Mouse (Mus musculus) intestine, embryonic 16.5 days (tissue): ENCODE data around the gene Fam122a. TPM values are rescaled to one million over a fixed set of nuclear protein-coding genes. Genes with fewer than 3 reads are reported as not detected.

Experiments used
- ATAC-seq: fragments of 200-750 bp; cut with Nextera tagmentation; 2 replicates; pipeline ENCODE4 v1.8.0; 2017; ENCODE audit warnings: moderate TSS enrichment, moderate library complexity
- H3K27ac ChIP-seq: fragments of 300-500 bp; sonication (generic); 2 replicates; pipeline ENCODE4 v1.5.1; 2014; ENCODE audit warnings: mild to moderate bottlenecking, low read length
- H3K27me3 ChIP-seq: fragments of 300-500 bp; sonication (generic); replicated peaks from 2 replicates; pipeline ENCODE4 v1.6.1; 2014; ENCODE audit warnings: low read length, control low read depth, mixed read lengths; ENCODE audit not compliant: control insufficient read depth, insufficient read depth
- H3K36me3 ChIP-seq: fragments of 300-500 bp; sonication (generic); 2 replicates; pipeline ENCODE4 v1.6.1; 2014; ENCODE audit warnings: low read length, control low read depth; ENCODE audit not compliant: control insufficient read depth, insufficient read depth
- H3K4me1 ChIP-seq: fragments of 300-500 bp; sonication (generic); 2 replicates; pipeline ENCODE4 v1.6.1; 2014; ENCODE audit warnings: low read length, control low read depth, mixed read lengths; ENCODE audit not compliant: control insufficient read depth, insufficient read depth
- H3K4me2 ChIP-seq: fragments of 300-500 bp; sonication (generic); 2 replicates; pipeline ENCODE4 v1.6.1; 2014; ENCODE audit warnings: low read depth, low read length, control low read depth
- H3K4me3 ChIP-seq: fragments of 300-500 bp; sonication (generic); 2 replicates; pipeline ENCODE4 v1.5.1; 2014; ENCODE audit warnings: mild to moderate bottlenecking, low read length
- H3K9ac ChIP-seq: fragments of 300-500 bp; sonication (generic); 2 replicates; pipeline ENCODE4 v1.6.1; 2014; ENCODE audit warnings: low read depth, low read length
- H3K9me3 ChIP-seq: fragments of 300-500 bp; sonication (generic); 2 replicates; pipeline ENCODE4 v1.6.1; 2016; ENCODE audit warnings: low read length, control low read depth; ENCODE audit not compliant: control insufficient read depth
- WGBS: fragments of 180-500 bp; shearing (Covaris S2); extraction: QIAGEN DNeasy Blood & Tissue Kit; methylation state at CpG from one replicate; pipeline ENCODE4 v1.1.7; 2014; 5-methylcytosine and 5-hydroxymethylcytosine counted together
- polyA plus RNA-seq: library from polyadenylated mRNA; unstranded; fragments of >200 nt; fragmentation: Nextera tagmentation; extraction: Ambion mirVana; gene quantifications from 2 replicates; pipeline ENCODE4 v1.2.1, GENCODE M21; 2015

Gene Fam122a
- polyA plus RNA-seq, 1 experiment from 2014 or later: 37.5 TPM

GRCm38 (mm10) chr19:24452441-24452898 is 24.7 kb downstream of the Fam122a start:
- Histone ChIP-seq H3K4me1 (peaks cover 9% of the 10 kb centered on the region), H3K9me3 (no peaks in the 10 kb centered on the region), H3K4me2 (0 out of 2 replicates have a peak overlapping the region, but pooled peaks have one; percentile 2), H3K36me3 (no peaks in the 10 kb centered on the region), H3K4me3 (no peak overlapping the region), H3K27me3 (no peaks in the 10 kb centered on the region), H3K27ac (peak overlapping the region; percentile 49), H3K9ac (no peak overlapping the region)
- ATAC-seq: peak; percentile 14; the same call in 1 of the 2 replicates
- 28% methylated on average over 3 of the region's 3 CpGs for WGBS

- ATAC-seq: no peak
- Histone ChIP-seq H3K4me1 (peaks cover 11% of the 10 kb centered on the region), H3K4me3 (no peak overlapping the region), H3K27ac (no peak overlapping the region), H3K4me2 (no peak overlapping the region), H3K27me3 (no peaks in the 10 kb centered on the region), H3K9me3 (no peaks in the 10 kb centered on the region), H3K9ac (no peak overlapping the region), H3K36me3 (no peaks in the 10 kb centered on the region)
- 76% methylated on average over 3 of the region's 3 CpGs for WGBS
Measured at GRCm38 (mm10) chr19:24451626-24452025, 25.5 kb downstream of the Fam122a start.

GRCm38 (mm10) chr19:24450740-24451139 is 26.4 kb downstream of the Fam122a start:
- ATAC-seq: no peak
- no peaks in the 10 kb centered on the region for H3K9me3 ChIP-seq
- WGBS: 89% methylated on average over 8 of the region's 8 CpGs
- peaks cover 11% of the 10 kb centered on the region for H3K4me1 ChIP-seq
- H3K9ac ChIP-seq: no peak overlapping the region
- no peak overlapping the region for H3K4me2 ChIP-seq
- H3K27me3 ChIP-seq: no peaks in the 10 kb centered on the region
- H3K36me3 ChIP-seq: no peaks in the 10 kb centered on the region
- H3K27ac ChIP-seq: no peak overlapping the region
- H3K4me3 ChIP-seq: no peak overlapping the region

GRCm38 (mm10) chr19:24444322-24444721 is 32.8 kb downstream of the Fam122a start:
- H3K36me3 ChIP-seq: no peaks in the 10 kb centered on the region
- no peak overlapping the region for H3K4me2 ChIP-seq
- H3K9me3 ChIP-seq: no peaks in the 10 kb centered on the region
- no peak overlapping the region for H3K4me3 ChIP-seq
- H3K4me1 ChIP-seq: peaks cover 2% of the 10 kb centered on the region; the same call in 1 of the 2 replicates
- WGBS: 84% methylated on average over 3 of the region's 3 CpGs
- no peak for ATAC-seq
- no peaks in the 10 kb centered on the region for H3K27me3 ChIP-seq
- H3K27ac ChIP-seq: no peak overlapping the region
- no peak overlapping the region for H3K9ac ChIP-seq

GRCm38 (mm10) chr19:24439715-24440114 is 37.4 kb downstream of the Fam122a start:
- WGBS: 76% methylated on average over 4 of the region's 4 CpGs
- no peak overlapping the region for H3K9ac ChIP-seq
- no peak overlapping the region for H3K4me3 ChIP-seq
- no peak for ATAC-seq
- H3K4me2 ChIP-seq: no peak overlapping the region
- H3K36me3 ChIP-seq: no peaks in the 10 kb centered on the region
- no peaks in the 10 kb centered on the region for H3K27me3 ChIP-seq
- no peak overlapping the region for H3K27ac ChIP-seq
- H3K9me3 ChIP-seq: no peaks in the 10 kb centered on the region
- no peaks in the 10 kb centered on the region for H3K4me1 ChIP-seq

- no peaks in the 10 kb centered on the region for H3K4me1 ChIP-seq
- 76% methylated on average over 6 of the region's 6 CpGs for WGBS
- H3K9me3 ChIP-seq: no peaks in the 10 kb centered on the region
- no peak overlapping the region for H3K9ac ChIP-seq
- H3K4me2 ChIP-seq: no peak overlapping the region
- no peak overlapping the region for H3K27ac ChIP-seq
- no peaks in the 10 kb centered on the region for H3K27me3 ChIP-seq
- no peak overlapping the region for H3K4me3 ChIP-seq
- H3K36me3 ChIP-seq: no peaks in the 10 kb centered on the region
- ATAC-seq: no peak
Measured at GRCm38 (mm10) chr19:24434291-24434690, 42.9 kb downstream of the Fam122a start.

- Histone ChIP-seq H3K4me2 (no peak overlapping the region), H3K4me1 (no peaks in the 10 kb centered on the region), H3K36me3 (no peaks in the 10 kb centered on the region), H3K4me3 (no peak overlapping the region), H3K9ac (no peak overlapping the region), H3K9me3 (no peaks in the 10 kb centered on the region), H3K27me3 (no peaks in the 10 kb centered on the region), H3K27ac (no peak overlapping the region)
- WGBS: 85% methylated on average over 5 of the region's 5 CpGs
- ATAC-seq: no peak
Measured at GRCm38 (mm10) chr19:24432447-24432846, 44.7 kb downstream of the Fam122a start.

GRCm38 (mm10) chr19:24431381-24431780 is 45.8 kb downstream of the Fam122a start:
- WGBS: 88% methylated on average over 2 of the region's 2 CpGs
- Histone ChIP-seq H3K27ac (no peak overlapping the region), H3K4me3 (no peak overlapping the region), H3K4me2 (no peak overlapping the region), H3K9me3 (no peaks in the 10 kb centered on the region), H3K36me3 (no peaks in the 10 kb centered on the region), H3K9ac (no peak overlapping the region), H3K4me1 (no peaks in the 10 kb centered on the region), H3K27me3 (no peaks in the 10 kb centered on the region)
- ATAC-seq: no peak

- WGBS: 96% methylated on average over 3 of the region's 3 CpGs
Measured at GRCm38 (mm10) chr19:24428011-24428410, 49.1 kb downstream of the Fam122a start.

GRCm38 (mm10) chr19:24427258-24427657 is 49.9 kb downstream of the Fam122a start:
- Histone ChIP-seq H3K27me3 (no peaks in the 10 kb centered on the region), H3K9me3 (no peaks in the 10 kb centered on the region), H3K4me1 (no peaks in the 10 kb centered on the region), H3K27ac (no peak overlapping the region), H3K4me2 (no peak overlapping the region), H3K4me3 (no peak overlapping the region), H3K9ac (no peak overlapping the region), H3K36me3 (no peaks in the 10 kb centered on the region)
- WGBS: 42% methylated on average over 4 of the region's 4 CpGs
- peak; percentile 78 for ATAC-seq

More at GRCm38 (mm10) chr19:24428011-24428410, 49.1 kb downstream of the Fam122a start:
- Histone ChIP-seq H3K9ac (no peak overlapping the region), H3K4me1 (no peaks in the 10 kb centered on the region), H3K27me3 (no peaks in the 10 kb centered on the region), H3K27ac (no peak overlapping the region), H3K9me3 (no peaks in the 10 kb centered on the region), H3K4me2 (no peak overlapping the region), H3K36me3 (no peaks in the 10 kb centered on the region), H3K4me3 (no peak overlapping the region)
- ATAC-seq: no peak
